Mouse (Mus musculus): ENCODE data around the gene Cldn10.
"Not testable (repeated sequence)": the region's sequence is repeated elsewhere in the genome, so short reads cannot be mapped to it uniquely, and the experiment has no call there.

The Cldn10 gene

DNA sequence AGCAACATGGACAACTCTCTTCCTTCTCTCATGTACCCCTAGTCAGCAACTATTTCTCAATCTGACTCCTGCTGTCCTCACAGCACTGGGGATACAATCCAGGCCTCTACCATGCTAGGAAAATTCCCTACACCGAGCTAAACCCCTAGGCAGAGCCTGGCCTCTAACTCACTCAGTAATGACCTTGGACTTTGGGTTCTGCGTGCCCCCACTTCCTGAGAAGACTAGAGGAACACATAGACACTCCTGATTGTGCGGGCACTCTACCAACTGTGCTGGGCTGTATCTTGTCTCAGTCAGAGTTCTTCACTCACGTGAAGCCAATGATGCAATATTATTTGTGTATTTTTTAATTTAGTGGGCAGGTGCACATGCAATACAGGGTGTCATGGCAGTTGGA is 10.2 kb upstream of the Cldn10 start:
- in situ Hi-C loops (cut with MseI, MboI) = loop anchor here in 1 of 2 experiments (25.0 kb wide), 1 partner anchor 565 kb away; no protein-coding TSS in a partner anchor

DNA sequence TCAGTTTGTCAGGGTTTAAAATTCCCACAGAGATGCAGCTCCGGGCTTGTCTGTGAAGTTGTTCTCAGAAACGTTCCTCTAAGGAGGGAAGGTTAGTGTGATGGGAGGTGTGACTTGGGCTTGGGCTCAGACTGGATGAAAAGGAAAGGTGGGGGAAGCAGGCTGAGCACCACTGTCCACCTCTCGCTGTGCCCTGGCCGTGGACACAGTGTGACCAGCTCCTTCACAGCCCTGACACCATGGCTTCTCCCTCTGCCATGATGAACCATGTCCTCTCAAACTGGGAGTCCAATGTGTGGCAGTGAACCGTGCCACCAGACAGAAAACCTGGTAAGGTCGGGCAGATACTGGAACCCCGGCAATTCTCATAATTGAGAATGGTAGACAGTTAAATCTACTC is 6.1 kb upstream of the Cldn10 start:
- in situ Hi-C loops (cut with MseI, MboI) = loop anchor here (10.0 to 25.0 kb wide), 2 partner anchors 177 to 569 kb away; no protein-coding TSS in a partner anchor

DNA sequence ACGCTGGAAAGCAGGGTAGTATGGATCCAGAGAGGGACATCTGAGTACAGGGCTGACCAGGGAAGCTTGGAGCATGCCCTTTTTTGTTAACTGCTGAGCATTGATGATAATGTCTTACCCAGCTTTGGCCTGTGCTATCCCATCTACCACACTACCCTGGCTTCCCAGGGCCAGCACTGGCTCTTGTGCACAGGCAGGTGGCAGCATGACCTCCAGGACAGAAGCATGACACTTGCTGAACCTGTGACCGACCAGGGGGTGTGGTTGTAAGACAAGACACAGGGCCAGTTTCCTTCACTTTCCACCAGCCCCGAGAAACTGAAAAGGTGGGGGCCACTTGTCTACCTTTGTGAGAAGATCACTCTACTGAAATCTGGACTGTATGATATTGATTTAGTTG is 5.5 kb upstream of the Cldn10 start:
- in situ Hi-C loops (cut with MseI, MboI) = loop anchor here (10.0 to 25.0 kb wide), 2 partner anchors 177 to 570 kb away; no protein-coding TSS in a partner anchor

DNA sequence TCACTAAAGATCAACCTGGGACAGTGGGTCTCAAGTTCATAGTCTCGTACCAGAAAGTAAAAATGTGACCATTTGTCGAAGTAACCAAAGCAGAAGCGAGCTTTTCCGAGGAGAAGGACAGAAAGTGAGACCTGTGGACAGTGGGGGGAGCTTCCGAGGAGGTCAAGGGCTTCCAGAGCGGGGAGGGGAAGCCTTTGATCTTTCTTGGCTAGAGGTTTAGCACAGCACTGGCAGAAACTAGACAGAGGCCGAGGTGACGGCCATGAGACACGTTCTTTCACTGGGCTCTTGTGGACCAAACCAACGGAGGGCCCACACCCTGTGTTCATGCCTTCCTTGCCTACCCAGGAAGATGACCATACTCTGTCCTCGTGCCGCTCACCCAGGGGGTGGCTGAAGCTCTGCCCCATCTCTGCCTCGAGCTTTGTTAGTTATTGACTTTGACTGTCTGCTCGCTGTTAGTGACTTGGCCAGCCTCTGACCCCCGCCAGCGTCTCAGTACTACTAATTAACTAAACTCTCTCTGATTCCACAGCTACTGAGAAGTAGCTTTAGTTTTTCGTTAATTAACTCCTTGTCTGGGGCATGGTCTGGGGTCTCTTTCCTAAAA is 4.3 kb upstream of the Cldn10 start:
- in situ Hi-C loops (cut with MseI, MboI) = loop anchor here (10.0 to 25.0 kb wide), 2 partner anchors 179 to 571 kb away; no protein-coding TSS in a partner anchor

DNA sequence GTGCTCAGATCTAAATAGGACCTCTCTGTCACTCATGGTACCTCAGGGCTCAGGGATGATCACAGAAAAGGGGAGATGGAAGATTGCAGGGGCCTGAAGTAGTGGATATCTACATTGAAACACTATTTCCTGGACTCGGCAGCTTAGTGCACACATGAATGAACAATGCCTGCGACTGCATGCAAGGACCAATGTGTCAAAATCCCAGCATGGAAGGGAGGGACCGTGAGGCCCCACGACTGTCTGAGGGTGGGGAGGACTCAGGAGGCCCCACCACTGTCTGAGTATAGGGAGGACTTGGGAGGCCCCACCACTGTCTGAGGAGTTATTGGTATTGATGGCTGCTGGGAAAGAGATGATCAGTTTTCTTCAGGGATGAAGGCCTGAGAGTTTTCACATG is 2.5 kb downstream of the Cldn10 start:
- in situ Hi-C loops (cut with MseI, MboI) = loop anchor here in 1 of 2 experiments (25.0 kb wide), 1 partner anchor 578 kb away; no protein-coding TSS in a partner anchor

DNA sequence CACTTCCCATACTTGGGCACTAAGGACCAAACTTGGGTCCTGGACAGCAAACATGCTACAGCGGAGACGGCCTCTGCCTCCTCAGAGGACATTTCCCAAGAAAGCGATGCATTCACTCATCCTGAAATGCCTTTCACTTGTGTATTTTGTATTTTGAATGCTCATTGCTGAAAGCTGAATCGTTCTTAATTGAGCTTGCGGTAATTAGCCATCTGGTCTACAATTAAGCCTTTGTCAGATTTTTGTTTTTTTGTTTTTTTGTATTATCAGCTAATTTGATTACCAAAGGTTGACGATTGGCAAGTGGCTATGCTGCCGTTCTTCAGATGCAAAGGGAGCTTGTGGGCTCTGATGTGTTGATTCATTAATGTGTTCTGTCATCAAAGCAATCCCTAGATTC is 5.2 kb downstream of the Cldn10 start:
- in situ Hi-C loops (cut with MseI, MboI) = loop anchor here in 1 of 2 experiments (25.0 kb wide), 1 partner anchor 581 kb away; no protein-coding TSS in a partner anchor

DNA sequence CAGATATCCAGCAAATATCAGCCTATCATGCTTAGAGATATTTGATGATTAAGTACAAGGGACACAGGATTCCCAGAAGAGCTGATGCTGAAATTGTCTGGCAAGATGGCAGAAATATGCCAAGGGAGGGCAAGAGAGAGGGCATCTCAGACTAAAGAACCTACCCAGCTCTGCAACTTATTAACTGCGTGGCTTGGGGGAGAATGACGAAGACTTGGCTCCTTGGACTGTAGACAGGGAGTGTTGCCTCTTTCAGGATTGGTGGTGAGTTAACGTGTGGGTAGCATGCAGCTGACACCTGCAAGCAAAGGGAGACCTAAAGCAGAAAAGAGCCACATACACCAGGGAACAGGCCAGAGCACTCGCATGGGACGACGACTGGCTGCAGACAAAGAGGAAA is 5.7 kb downstream of the Cldn10 start:
- in situ Hi-C loops (cut with MseI, MboI) = loop anchor here in 1 of 2 experiments (25.0 kb wide), 1 partner anchor 581 kb away; no protein-coding TSS in a partner anchor

DNA sequence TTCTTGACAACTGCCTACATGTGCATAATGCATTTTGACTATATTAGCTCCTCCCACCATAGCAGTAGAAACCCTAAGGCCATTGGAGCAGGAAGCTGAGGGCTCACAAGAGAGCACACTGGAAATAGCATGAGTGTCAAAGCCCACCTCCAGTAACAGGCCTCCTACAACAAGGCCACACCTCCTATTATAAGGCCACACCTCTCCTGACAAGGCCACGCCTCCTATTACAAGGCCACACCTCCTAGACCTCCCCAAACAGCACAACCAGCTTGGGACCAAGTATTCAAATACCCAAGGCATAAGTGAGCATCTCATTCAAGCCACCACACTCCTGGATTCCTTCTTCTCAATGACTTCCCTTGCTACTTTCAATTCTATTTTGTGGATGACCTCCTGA is 6.5 kb downstream of the Cldn10 start:
- in situ Hi-C loops (cut with MseI, MboI) = loop anchor here in 1 of 2 experiments (25.0 kb wide), 1 partner anchor 582 kb away; no protein-coding TSS in a partner anchor

DNA sequence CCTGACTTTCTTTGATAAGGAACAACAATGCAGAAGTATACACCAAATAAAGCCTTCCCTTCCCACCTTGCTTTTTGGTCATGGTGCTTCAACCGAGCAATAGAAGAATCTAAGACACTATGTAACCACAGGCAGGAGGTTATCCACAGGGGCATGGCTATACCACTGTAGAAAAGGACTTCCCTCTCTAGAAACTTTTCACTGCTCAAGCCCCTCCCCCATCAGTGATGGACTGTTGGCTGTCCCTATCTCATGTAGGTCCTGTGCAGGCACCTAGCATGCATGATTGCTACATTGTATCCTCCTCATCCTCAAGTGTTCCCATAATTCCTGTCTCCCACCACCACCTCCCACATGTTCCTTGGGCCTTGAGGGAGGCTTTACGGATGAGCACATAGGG is 7.2 kb downstream of the Cldn10 start:
- in situ Hi-C loops (cut with MseI, MboI) = loop anchor here in 1 of 2 experiments (25.0 kb wide), 1 partner anchor 583 kb away; no protein-coding TSS in a partner anchor

DNA sequence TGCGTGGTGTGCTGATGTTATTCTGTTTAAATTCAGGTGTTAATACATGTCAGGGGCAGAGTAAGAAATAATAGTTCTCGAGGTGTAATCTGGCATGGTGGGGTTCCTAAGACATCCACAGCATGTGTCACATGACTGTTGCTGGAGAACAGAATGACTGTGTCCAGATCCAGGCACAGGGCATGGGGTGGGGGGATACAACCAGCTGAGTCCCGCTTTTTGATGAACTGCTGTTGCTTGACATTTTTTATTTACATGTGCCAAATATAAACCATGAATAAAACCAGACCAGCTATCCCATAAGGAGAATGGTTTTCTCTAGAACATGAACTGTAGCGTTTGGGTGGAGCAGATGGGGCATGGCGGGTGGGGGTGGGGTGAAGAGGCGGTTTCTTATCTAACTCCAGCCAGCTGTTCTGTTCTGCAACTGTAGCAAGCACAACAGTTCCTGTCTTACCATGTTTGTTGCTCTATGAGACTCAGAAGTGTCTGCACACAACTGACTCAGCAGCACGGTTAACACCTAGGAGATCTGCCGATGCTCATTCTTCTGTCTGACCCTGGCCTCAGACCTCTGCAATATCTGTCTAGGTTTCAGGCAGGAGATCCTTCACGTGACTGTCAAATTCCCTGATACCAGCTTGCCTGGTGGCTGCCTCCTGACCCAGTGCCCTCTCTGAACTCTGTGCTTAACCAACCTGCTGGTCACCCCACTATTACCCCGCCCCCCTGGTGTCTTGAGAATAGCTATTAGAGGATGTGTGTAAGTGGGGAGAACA is 8.4 kb downstream of the Cldn10 start:
- in situ Hi-C loops (cut with MseI, MboI) = loop anchor here in 1 of 2 experiments (25.0 kb wide), 1 partner anchor 584 kb away; no protein-coding TSS in a partner anchor

DNA sequence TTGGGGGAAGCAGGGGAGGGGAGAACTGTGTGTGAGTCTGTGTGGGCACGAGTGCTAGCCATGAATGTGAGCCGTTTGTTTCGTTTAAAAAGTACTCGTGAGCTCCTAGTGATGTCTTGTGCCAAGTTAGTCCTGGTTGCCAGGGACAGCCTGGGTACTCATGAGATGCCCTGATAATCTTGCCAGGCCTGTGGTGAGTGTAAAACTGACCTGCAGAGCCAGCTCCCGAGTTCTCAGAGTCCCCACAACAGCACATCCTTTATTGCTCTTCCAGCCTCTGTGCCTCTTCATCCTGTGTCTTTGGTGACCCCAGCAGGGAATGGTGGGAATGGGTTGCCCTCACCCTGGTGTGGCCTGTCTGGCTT is 9.0 kb downstream of the Cldn10 start:
- in situ Hi-C loops (cut with MseI, MboI) = loop anchor here in 1 of 2 experiments (25.0 kb wide), 1 partner anchor 584 kb away; no protein-coding TSS in a partner anchor

DNA sequence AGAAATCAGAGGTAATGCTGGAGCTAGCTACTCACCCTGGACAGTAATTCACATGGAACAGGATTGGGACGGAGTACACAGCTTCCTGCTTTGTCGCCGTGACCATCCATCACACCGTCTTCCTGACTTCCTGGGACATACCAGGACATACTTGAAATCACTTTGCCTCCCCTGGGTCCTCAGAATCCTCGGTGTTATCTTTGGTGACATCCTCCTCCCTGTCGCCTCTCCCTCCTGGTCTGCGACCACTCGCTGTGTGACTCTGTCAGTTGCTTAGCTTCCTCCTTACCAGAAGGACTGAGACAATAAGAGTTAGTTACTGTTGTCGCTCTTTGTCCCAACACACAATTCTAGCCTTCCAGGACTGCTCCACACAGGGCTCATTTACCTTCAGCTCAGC is 9.6 kb downstream of the Cldn10 start:
- in situ Hi-C loops (cut with MseI, MboI) = loop anchor here in 1 of 2 experiments (25.0 kb wide), 1 partner anchor 585 kb away; no protein-coding TSS in a partner anchor

DNA sequence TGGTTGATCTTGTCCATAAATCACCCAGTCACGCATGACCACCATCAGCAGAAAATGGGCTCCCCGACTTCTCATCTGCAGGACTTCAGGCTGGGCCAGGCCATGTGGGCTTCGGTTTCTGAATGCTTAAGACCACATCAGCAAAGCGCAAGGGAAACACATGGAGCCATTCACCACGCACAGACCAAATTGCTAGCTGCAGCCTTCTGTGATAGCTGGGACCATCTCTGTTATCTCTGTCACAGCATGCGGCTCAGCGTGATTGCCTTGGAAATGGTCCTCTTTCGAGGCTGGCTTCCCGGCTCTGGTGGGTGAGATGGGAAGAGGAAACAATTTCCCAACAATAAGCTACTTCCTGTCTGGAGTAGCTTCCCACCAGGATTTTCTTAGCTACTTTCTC is 12.2 kb downstream of the Cldn10 start:
- in situ Hi-C loops (cut with MseI, MboI) = loop anchor here in 1 of 2 experiments (25.0 kb wide), 1 partner anchor 588 kb away; no protein-coding TSS in a partner anchor

DNA sequence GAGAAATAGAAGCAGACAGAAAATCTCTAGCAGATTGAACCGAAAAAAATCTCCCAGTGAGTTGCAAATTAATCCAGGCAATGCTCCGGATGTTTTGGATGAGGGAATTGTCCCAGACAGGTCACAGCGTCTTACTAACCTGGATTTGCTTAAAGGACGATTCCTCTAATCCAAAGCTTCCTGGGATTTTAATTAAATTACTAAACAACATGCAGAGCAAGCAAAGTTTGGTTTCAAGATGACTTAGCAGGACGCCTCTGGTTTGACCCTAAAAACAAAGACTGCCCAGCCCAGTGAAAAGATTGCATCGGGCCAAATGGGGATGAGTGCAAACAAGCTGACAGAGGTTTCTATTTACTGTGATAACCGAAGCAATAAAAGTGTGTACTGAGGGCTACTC is 16.2 kb downstream of the Cldn10 start:
- in situ Hi-C loops (cut with MseI, MboI) = no loop called here

DNA sequence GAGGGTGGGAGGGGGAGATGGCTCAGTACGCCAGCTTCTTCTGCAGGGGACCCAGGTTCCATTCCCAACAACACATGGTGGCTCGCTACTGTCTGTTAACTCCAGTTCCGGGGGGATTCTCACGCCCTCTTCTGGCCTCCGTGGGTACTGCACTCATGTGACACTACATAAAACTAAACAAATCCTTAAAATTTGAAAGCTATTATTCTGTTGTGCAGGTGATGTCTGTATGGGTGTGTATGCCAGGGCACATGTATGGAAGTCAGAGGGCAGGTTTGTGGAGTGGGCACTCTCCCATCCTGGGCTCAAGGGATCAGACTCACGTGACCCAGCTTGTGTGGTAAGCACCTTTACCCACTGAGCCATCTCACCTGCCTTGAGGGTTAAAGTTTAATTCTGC is 16.6 kb downstream of the Cldn10 start:
- in situ Hi-C loops (cut with MseI, MboI) = no loop called here

DNA sequence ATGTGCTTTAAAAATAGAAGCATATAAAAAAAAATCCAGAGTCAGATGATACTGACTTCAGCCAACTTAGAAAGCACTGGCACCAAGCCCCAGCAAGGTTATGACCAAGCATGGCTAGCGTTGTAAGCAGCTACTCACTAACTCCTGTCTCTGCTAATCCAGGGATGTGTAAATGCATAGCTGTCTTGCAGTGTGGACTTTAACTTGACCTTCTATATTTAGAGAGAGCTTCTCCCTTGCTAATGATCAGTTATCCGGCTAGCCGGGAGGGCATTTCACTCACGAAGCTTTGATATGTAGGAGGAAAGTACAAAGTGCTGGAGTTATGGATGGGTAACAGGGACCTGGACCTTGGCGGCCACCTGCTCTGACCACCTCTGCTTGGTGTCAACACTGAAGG is 19.9 kb downstream of the Cldn10 start:
- in situ Hi-C loops (cut with MseI, MboI) = no loop called here

DNA sequence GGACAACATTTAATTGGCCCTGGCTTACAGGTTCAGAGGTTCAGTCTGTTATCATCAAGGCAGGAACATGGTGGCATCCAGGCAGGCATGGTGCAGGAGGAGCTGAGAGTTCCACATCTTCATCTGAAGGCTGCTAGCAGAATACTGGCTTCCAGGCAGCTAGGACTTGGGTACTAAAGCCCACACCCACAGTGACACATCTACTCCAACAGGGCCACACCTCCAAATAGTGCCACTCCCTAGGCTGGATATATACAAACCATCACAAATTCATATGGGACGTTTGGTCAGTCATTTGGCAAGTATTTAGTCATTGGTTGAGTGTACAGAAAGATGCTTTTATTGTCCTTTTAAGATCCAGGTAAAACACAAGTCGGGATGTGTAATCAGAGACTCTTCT is 20.5 kb downstream of the Cldn10 start:
- in situ Hi-C loops (cut with MseI, MboI) = not testable (repeated sequence)

DNA sequence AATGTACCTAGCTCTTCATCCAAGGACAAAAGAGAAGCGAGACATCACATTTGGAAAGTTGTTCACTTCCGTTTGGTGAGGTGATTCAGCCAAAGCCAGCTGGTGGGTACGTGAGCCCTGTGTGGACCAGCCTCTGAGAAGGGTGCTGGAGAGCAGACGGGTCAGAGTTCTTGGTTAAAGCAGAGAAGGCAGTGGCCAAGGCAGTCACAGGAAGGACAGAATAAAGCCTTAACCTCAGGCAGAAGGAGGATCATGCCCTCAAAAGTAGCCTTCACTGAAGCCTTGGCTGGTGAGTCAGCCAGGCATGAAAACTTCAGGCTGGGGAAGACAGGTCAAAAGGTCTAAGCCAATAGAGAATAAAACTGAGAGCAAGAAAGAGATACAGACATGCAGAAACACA is 22.0 kb downstream of the Cldn10 start:
- in situ Hi-C loops (cut with MseI, MboI) = no loop called here

DNA sequence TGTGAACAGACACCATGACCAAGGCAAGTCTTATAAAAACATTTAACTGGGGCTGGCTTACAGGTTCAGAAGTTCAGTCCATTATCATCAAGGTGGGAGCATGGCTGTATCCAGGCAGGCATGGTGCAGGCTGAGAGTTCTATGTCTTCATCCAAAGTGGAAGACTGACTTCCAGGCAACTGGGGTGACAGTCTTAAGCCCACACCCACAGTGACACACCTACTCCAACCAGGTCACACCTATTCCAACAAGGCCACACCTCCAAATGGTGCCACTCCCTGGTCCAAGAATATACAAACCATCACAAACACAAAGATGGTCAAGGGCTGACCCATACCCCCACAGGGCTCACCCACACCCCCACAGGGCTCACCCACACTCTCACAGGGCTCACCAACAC is 23.5 kb downstream of the Cldn10 start:
- in situ Hi-C loops (cut with MseI, MboI) = not testable (repeated sequence)

DNA sequence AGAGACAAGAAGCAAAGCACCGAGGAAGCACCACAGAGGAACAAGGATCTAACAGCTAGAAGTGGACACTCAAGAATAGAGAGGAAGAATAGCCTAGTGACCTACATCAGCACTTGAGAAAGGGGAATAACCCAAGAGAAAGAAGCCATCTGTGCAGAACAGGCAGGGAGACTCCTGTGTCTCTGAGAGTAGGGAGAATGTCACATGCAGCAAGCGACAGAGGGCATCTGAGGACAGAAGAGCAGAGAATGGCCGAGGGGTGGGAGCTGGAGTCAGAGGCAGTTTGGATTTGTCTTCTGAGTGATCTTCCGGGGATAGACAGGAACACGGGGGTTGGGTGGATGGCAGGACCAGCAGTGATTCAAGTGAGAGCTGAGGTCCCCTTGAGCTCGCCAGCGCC is 25.4 kb downstream of the Cldn10 start:
- in situ Hi-C loops (cut with MseI, MboI) = no loop called here

DNA sequence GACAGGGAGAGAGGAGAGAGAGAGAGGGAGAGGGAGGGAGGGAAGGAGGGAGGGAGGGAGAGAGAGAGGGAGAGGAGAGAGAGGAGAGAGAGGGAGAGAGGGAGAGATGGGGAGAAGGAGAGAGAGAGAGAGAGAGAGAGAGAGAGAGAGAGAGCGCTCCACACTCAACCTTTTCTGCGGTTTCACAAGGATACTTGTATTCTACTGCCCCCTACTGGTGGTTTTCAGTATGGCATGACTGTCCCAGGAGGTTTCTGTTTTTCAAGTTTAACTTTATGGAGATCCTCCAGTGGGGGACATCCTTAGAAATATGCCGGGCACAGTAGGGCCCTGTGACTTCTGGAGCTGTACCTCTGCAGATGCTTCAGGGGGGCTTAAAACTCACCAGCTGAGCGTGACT is 28.8 kb downstream of the Cldn10 start:
- in situ Hi-C loops (cut with MseI, MboI) = no loop called here

DNA sequence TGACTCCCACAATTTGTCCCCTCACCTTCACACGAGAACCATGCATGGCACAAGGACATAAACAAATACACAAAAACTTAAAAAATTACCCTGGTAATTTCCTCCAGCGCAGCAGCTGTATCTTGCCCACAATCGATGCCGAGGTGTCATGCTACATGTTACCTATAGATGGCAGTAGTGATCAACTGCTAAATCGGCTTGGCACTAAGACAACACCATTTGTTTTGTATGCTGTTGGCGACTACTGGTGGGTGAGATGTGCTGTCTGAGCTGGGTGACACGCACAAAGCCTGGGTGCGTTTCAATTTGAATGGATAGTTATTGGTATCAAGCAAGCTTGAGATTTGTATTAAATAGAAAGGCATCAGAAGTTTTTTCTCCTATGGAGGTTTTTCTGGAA is 32.4 kb downstream of the Cldn10 start:
- in situ Hi-C loops (cut with MseI, MboI) = no loop called here
